Mouse (Mus musculus) sigmoid colon, adult 10 weeks (tissue): Measurements from ENCODE around the gene Vmn2r96. TPM values are rescaled to one million over a fixed set of nuclear protein-coding genes. Genes with fewer than 3 reads are reported as not detected.

Experiments
- polyA plus RNA-seq: library from polyadenylated mRNA; stranded (reverse); fragments of 350-450 nt; fragmentation: Illumina TruSeq; extraction: RNeasy Lipid Tissue Mini Kit (QIAGEN cat#74804); gene quantifications from one replicate; pipeline ENCODE4 v1.2.3, GENCODE M21; 2014; ENCODE audit warnings: low read depth, low replicate concordance

The Vmn2r96 gene
- polyA plus RNA-seq, result 0.22 TPM

DNA sequence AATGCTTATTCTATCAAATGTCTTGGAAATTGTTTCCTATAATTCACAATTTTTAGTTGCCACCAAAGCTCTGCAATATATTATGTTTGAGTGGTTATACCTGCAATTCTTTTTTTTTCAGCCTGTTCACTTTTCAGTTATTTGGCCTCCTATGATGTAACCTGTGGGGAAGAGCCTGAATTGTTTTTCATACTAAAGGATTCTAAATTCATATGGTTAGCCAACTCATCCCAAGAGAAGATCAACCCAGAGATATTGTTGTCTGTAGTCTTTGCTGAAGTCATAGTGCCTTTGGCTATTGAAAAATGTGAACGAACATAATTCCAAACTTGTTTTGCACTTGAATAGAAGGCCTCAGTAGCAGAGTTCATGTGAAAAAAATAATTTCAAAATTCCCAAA is at the start of gene Vmn2r96:
TSS of gene Vmn2r96 (plus strand) at position 301 of the 400 bp plus-strand sequence.

Other genes with a start within 250 kb of the Vmn2r96 start
- not detected for gene Vmn2r95, start 149.1 kb upstream of the Vmn2r96 start, polyA plus RNA-seq